Mouse (Mus musculus) adrenal gland, postnatal 36 days (tissue): Measurements from ENCODE around the gene Psapl1. TPM values are rescaled to one million over a fixed set of nuclear protein-coding genes. Genes with fewer than 3 reads are reported as not detected.
"Not testable (repeated sequence)": the region's sequence is repeated elsewhere in the genome, so short reads cannot be mapped to it uniquely, and the experiment has no call there.

Experiments used
- DNase-seq, 2 experiments: peaks; one replicate each; pipeline ENCODE4 v3.0.0; 2021; ENCODE audit warnings: mixed read lengths in 1 of 2
- total RNA-seq, 2 experiments: library from RNA; stranded (reverse); gene quantifications; 2 replicates each; pipeline ENCODE4 v1.2.3; 2021

The Psapl1 gene
- total RNA-seq, 2 experiments from 2014 or later = not detected

DNA sequence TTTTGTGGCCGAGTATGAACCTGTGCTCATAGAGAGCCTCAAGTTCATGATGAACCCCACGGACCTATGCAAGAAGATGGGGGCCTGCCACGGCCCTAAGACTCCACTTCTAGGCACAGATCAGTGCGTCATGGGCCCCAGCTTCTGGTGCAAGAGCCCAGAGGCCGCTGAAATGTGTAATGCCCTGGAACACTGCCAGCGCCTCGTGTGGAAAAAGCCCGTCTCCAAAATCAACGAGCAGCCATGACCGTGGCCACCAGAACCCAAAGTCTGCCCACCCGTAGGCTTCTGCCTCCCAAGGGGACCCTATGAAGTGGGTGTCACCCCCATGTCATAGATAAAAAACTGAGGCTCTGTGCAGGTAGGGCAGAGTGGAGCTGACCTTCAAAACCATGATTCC lies 1.6 kb downstream of the Psapl1 start:
- DNase-seq = peak in 1 of 2 experiments; percentile 46

- no peak for DNase-seq
Measured at GRCm38 (mm10) chr5:36208803-36209202, 5.0 kb downstream of the Psapl1 start.

DNA sequence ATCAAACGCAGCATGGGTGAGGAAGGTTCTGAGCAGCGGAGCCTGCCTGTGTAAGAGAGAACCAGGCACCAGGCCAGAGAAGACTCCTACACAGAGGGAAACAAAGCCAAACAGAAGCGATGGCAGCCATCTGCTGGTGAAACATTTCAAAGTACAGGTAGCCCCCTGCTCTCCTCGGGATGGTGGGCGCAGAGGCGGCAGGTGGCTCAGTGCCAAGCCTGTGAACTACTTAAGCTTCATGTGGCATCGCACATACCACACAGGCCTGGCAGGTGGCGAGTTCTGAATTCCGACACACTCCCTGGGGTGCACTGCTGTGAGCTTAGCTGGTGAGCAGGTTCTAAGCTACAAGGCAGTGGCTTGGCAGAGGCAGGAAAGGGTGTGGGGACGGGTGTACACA lies 9.5 kb downstream of the Psapl1 start:
- DNase-seq = no peak

- peak in 1 of 2 experiments; percentile 18 for DNase-seq
Measured at GRCm38 (mm10) chr5:36220105-36220504, 16.3 kb downstream of the Psapl1 start.

GRCm38 (mm10) chr5:36220626-36221025 lies 16.8 kb downstream of the Psapl1 start:
- no peak for DNase-seq

DNA sequence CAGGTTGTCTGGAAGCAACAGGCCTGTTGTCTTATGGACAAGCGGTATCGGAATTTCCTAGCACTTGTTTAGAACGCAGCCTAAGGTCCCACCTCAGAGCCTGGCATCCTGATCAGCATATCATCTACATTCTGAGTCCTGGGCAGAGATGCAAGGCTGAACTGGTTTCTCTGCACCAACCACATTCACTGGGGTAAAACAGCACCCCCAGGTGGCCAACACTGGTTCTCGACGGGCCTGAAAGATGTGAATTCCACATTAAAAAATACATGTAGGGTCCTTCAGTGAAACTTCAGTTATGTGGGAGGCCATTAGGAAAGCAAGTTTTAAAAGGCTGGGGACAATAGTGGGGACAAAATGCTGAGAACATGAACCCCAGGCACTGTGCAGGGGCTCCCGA lies 20.0 kb downstream of the Psapl1 start:
- peak; percentile 69 to 79 for DNase-seq

DNA sequence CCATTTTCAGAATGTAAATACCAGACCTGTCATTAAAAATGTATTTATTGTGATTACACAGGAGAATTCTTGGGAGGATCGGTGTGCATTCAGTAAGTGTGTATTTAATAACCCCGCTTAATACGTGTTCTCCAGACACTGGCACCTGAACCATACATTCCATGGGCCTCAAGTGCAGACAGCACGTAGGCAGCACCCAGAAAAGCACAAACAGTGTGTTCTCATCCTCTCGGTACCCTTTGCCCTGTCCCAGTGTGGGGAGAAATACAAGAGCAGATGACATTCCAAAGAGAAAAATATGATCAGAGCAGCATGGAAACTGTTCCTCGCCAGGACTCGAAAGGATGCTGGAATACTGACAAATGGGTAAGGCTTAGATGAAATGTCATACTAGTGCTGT lies 22.0 kb downstream of the Psapl1 start:
- DNase-seq = no peak

GRCm38 (mm10) chr5:36226296-36226695 lies 22.5 kb downstream of the Psapl1 start:
- no peak for DNase-seq

GRCm38 (mm10) chr5:36228405-36229370 lies 24.9 kb downstream of the Psapl1 start:
- peak; percentile 8 to 34 for DNase-seq

- no peak for DNase-seq
Measured at GRCm38 (mm10) chr5:36230301-36230780, 26.5 kb downstream of the Psapl1 start.

DNA sequence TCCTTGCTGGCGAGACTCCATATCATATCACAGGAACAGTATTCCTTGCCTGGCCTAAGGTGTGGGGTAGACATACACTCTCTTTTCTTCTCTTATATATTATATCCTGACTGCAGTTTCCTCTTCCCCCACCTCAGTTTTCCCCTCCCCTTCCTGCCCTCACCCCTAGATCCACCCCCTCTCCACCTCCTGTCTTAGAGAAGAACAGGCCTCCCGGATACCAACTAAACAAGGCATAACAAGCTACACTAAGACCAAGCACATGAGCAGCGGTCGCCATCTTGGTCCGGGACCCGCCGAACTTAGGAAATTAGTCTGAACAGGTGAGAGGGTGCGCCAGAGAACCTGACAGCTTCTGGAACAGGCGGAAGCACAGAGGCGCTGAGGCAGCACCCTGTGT lies 33.7 kb downstream of the Psapl1 start:
- DNase-seq = not testable (repeated sequence)

DNA sequence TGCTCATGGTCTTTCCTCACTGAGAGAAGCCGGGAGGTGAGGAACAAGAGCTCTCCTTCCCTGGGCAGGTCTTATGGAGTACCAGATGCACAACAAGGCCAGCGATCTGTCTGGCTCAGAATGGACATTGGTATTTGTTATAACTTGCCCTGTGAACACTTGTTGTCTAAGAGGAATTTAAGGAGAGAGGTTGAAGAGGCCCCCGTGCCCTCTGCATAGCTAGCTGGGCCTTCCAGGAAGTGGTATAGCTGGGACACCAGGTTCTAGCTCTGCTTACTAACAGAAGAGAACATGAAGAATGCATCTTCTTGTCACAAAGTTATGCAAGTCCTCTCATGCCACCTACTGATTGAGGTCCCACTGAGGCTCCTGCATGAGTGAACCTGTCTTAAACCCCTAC lies 44.2 kb downstream of the Psapl1 start:
- DNase-seq = no peak

- no peak for DNase-seq
Measured at GRCm38 (mm10) chr5:36252746-36253504, 49.1 kb downstream of the Psapl1 start.

- DNase-seq = no peak
Measured at GRCm38 (mm10) chr5:36254642-36255516, 51.1 kb downstream of the Psapl1 start.

Other genes with a start within 250 kb of the Psapl1 start
- 10 to 100 TPM; 13.9 to 24.5 TPM for gene Sorcs2, start 194.1 kb downstream of the Psapl1 start, total RNA-seq